Mouse (Mus musculus) urinary bladder, postnatal 25 days (tissue): ENCODE data around the gene Mroh3.

Experiments used
- DNase-seq: peaks from one replicate; pipeline ENCODE4 v3.0.0; 2022; ENCODE audit warnings: low spot score

The Mroh3 gene

GRCm38 (mm10) chr1:136212803-136213202 lies at the start of gene Mroh3:
Gene Mroh3, minus strand, starts transcription at chr1:136212828.
- DNase-seq, result no peak

GRCm38 (mm10) chr1:136260635-136261238 lies 48.1 kb upstream of the Mroh3 start, which contains the start of gene Gpr25:
Gene Gpr25, minus strand, starts transcription at chr1:136260873.
- no peak for DNase-seq

- peak; percentile 13 for DNase-seq
These were observed 47.4 kb upstream of the Mroh3 start for GRCm38 (mm10) chr1:136259893-136260634.

DNA sequence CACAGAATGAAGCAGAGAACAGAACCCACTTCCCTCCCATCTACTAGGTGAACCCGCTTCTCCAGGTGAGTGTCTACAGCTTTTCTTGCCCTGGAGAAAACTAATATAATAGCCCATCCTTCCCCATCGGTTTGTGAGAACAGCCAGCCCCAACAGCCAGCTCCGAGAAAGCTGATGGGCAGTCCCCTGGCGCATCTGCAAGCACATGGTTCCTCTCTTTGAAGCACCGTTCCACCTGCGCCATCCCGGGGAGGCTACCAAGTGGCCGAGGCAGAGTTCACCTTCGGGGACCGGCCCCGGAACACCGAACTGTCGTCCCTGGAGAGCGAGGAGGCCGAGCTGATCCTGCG lies 46.9 kb upstream of the Mroh3 start:
- no peak for DNase-seq

- no peak for DNase-seq
These were observed 45.9 kb upstream of the Mroh3 start for GRCm38 (mm10) chr1:136258495-136258894.

DNA sequence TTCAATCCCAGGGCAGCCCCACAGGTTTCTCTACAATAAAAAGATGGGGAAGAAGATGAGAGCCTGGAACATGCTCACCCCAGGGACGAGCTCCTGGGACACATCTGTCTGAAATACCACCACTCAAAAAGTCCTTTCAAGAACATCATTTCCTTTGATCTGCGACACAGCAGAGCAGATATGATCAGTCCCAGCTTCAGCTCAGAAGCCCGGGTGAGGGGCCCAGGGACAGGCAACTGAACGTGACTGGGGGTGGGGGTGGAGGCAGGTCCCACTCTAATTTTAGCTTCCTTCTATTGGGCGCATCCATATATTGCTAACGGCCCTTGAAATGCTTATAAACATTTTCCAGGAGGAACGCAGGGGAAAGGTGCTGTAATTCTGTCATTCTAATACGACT lies 43.0 kb upstream of the Mroh3 start:
- no peak for DNase-seq

- DNase-seq, result no peak
These were observed 42.5 kb upstream of the Mroh3 start for GRCm38 (mm10) chr1:136255174-136255573.

DNA sequence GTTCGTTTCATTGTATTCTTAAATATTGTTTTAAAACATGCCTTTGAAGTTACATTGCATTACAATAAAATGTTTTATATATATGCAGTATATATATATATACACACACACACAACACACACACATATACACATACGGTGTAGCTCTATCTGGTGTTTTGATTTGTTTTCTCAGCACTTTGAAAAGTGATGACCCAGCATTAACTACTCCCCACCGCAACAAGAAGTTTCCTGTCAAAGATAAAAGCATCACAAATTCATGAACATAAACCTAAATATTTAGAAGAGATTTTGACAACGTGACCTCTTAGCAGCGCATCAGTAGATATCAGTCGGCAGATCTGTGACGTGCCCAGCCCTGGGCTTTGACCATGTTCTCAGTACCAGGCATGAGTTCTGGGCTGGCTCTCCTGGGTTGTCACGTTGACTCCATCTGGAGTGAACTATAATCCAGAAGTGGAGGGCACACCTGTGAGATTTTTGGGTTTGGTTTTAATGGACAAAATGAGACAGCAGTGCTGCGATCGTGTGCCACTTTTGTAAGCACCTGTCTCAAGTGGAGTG lies 42.0 kb upstream of the Mroh3 start:
- DNase-seq, result no peak

GRCm38 (mm10) chr1:136253472-136253871 lies 40.8 kb upstream of the Mroh3 start:
- no peak for DNase-seq

GRCm38 (mm10) chr1:136249662-136250061 lies 37.0 kb upstream of the Mroh3 start:
- DNase-seq, result no peak

- DNase-seq, result peak; percentile 37
These were observed 34.8 kb upstream of the Mroh3 start for GRCm38 (mm10) chr1:136247393-136247792.

DNA sequence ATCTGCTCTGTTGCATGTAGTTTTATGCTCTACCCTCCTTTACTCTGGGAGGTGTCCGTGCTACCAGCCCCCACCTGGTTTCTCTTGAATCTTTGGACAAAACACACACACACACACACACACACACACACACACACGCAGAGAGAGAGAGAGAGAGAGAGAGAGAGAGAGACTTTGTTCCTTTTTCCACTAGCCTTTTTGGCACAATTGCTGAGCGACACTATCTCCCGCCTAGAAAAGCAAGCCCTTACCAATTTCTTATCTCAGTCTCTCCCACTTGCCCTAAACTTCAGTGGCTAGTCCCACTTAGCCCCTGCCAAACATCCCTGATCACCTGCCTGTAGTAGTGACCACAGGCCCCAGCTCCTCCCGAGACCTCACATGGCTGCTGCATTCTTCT lies 31.8 kb upstream of the Mroh3 start:
- DNase-seq, result no peak

GRCm38 (mm10) chr1:136241801-136242200 lies 29.2 kb upstream of the Mroh3 start:
- DNase-seq, result no peak

- no peak for DNase-seq
These were observed 25.9 kb upstream of the Mroh3 start for GRCm38 (mm10) chr1:136238495-136238894.

DNA sequence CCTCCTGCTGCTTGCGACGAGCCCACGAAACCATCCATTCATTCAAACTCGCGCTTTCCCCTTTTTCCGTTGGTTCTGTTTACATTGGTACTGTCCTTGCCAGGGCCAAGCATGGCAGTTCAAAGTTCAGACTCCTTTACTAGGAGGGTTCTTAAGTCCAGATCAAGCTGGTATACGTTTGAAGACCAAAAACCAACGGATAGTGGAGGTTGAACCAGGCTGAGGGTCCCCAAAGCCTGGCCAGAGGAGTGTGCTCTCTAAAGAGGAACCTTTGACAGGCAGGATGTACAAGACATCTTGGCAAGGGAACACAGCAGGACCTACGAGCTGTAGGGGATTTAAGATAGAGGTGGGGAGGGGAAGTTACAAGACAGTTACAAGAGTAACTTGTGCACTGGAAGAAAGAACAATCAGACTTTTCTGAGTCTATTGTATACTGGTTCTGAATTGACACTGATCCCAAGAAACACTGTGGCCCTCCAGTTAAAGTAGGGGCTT lies 22.0 kb upstream of the Mroh3 start:
- no peak for DNase-seq

DNA sequence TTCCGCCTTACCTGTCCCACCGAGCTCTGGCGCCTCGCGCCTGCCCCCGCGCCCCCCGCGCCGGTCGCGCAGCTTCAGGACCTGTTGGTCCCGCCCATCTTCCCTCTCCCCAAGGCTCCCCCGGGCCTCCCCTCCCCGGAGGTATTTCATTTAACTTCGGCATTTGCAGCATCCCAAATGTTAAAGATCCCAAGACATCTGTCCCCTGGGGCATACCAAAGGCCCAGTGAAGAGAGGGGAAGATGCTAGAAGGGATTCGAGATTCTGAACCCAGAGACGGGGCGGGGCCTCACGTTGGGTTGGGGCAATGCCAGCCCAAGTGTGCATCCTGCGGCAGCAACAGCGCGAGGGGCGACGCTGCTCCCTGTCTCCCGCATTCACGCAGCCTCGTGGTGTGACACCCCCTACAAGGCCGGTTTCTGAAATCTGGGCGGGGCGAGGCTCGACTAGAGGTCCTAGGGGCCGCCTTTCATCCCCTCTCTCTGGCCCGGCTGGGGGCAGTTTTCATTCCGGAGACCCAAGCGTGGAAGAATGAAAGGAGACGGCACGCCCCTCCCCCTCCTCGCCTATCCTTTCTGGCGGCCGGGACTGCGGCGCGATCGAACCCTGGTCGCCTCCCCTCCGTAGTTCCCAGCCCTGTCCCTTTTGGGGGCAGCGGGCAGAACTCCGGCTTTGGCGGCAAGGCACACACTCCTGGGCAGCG lies 21.4 kb upstream of the Mroh3 start, which contains the start of gene Inava:
Inava (minus strand) TSS at position 373 of the 703 bp plus-strand sequence.
- peak; percentile 37 for DNase-seq

- DNase-seq, result peak; percentile 17
These were observed 20.6 kb upstream of the Mroh3 start for GRCm38 (mm10) chr1:136232986-136233790.

DNA sequence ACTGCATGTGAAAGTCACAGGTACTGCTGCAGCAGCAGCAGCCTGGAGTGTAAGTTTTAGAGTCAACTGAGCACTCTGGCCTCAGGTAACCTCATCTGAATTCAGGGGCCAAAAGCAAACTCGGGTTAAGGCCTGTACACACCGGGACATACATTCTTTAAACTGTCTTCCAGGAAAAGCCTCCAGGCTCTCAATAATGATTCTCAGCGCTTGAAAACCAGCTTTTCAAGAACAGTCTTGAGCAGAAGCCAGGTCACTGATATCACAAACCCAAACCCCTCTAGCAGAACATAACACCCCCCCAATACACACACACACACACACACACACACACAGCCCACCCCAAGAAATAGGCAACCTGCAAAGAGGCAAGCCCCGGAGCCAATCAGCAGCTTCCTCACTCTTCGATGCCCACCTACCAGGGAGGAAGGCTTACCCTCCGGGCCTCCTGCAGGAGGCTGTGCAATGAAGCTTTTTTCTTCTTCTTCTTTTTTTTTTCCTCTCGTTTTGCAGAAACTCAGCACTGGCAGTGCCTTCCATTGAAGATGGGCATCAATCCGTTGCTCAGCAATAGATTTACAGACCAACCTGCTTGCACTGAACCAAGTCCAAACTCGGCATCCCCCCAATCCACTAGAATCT lies 19.8 kb upstream of the Mroh3 start:
- no peak for DNase-seq

- DNase-seq, result peak; percentile 19
These were observed 19.0 kb upstream of the Mroh3 start for GRCm38 (mm10) chr1:136231596-136231995.

DNA sequence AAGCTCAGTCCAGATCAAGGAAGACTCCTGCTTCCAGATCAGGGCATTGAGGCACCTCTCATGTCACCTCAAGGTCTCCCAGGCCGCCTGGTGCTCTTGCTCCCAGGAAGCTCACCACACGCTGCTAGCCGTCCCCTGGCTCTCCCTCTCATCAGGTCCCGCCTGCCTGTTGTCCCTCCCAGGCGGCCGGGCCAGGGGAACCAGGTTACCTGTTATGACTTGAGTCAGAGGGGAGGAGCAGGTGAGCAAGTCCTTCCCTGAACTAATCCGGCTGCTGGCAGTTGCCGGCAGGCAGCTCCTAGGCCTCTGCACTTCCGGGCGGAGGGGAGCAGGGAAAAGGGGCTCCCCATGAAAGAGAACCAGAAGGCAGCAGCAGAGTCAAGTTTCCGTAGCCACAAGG lies 17.6 kb upstream of the Mroh3 start:
- DNase-seq, result peak; percentile 52

DNA sequence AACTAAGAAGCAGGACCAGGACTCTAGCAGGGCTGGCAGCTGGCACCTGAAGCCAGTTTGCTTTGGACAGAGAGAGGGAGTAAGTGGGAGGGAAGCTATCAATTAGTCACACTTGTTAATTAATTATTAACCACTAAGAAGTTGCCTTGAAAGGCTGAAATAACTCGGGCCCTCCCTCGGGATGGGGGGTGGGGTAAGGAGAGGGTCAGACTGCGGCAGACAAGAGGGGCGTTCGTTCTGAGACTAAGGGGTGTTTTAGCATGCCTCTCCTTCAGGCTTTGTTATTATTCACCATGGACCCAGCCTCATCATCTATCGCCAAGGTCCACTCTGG lies 16.4 kb upstream of the Mroh3 start:
- no peak for DNase-seq
